Mouse (Mus musculus) midbrain, embryonic 14.5 days (tissue): ENCODE data around the gene Numb. TPM values are rescaled to one million over a fixed set of nuclear protein-coding genes. Genes with fewer than 3 reads are reported as not detected.

Experiments used
- ATAC-seq: fragments of 200-750 bp; cut with Nextera tagmentation; 2 replicates; pipeline ENCODE4 v1.8.0; 2017; ENCODE audit warnings: moderate number of reproducible peaks, moderate library complexity; ENCODE audit not compliant: low FRiP score, low TSS enrichment
- DNase-seq: peaks from one replicate; pipeline ENCODE4 v3.0.0-alpha.2; 2015
- H3K27ac ChIP-seq: fragments of 300-500 bp; sonication (generic); replicated peaks from 2 replicates; pipeline ENCODE4 v1.5.1; 2014; ENCODE audit warnings: mild to moderate bottlenecking, low read depth, low read length, moderate library complexity
- H3K27me3 ChIP-seq: fragments of 300-500 bp; sonication (generic); 2 replicates; pipeline ENCODE4 v1.6.1; 2014; ENCODE audit warnings: low read length, control low read depth, mixed read lengths; ENCODE audit not compliant: control insufficient read depth, insufficient read depth
- H3K36me3 ChIP-seq: fragments of 300-500 bp; sonication (generic); 2 replicates; pipeline ENCODE4 v1.6.1; 2014; ENCODE audit warnings: low read length, control low read depth; ENCODE audit not compliant: control insufficient read depth, insufficient read depth
- H3K4me1 ChIP-seq: fragments of 300-500 bp; sonication (generic); 2 replicates; pipeline ENCODE4 v1.6.1; 2014; ENCODE audit warnings: mild to moderate bottlenecking, antibody characterized with exemption, low read length, control low read depth; ENCODE audit not compliant: control insufficient read depth, insufficient read depth
- H3K4me2 ChIP-seq: fragments of 300-500 bp; sonication (generic); 2 replicates; pipeline ENCODE4 v1.6.1; 2014; ENCODE audit warnings: mild to moderate bottlenecking, low read length, moderate library complexity
- H3K4me3 ChIP-seq: fragments of 300-500 bp; sonication (generic); replicated peaks from 2 replicates; pipeline ENCODE4 v1.5.1; 2014; ENCODE audit warnings: low read depth, low read length
- H3K9ac ChIP-seq: fragments of 300-500 bp; sonication (generic); replicated peaks from 2 replicates; pipeline ENCODE4 v1.6.1; 2014; ENCODE audit warnings: mild to moderate bottlenecking, low read length, moderate library complexity
- H3K9me3 ChIP-seq: fragments of 300-500 bp; sonication (generic); 2 replicates; pipeline ENCODE4 v1.6.1; 2016; ENCODE audit warnings: low read length, control low read depth, mixed read lengths; ENCODE audit not compliant: control insufficient read depth
- WGBS: fragments of 180-500 bp; shearing (Covaris S2); extraction: QIAGEN DNeasy Blood & Tissue Kit; methylation state at CpG from one replicate; pipeline ENCODE4 v1.1.7; 2014; 5-methylcytosine and 5-hydroxymethylcytosine counted together
- polyA plus RNA-seq: library from polyadenylated mRNA; unstranded; fragments of >200 nt; fragmentation: Nextera tagmentation; extraction: Ambion mirVana; gene quantifications from 2 replicates; pipeline ENCODE4 v1.2.1, GENCODE M21; 2014

The Numb gene
- polyA plus RNA-seq, 1 experiment from 2014 or later = 20.6 TPM

DNA sequence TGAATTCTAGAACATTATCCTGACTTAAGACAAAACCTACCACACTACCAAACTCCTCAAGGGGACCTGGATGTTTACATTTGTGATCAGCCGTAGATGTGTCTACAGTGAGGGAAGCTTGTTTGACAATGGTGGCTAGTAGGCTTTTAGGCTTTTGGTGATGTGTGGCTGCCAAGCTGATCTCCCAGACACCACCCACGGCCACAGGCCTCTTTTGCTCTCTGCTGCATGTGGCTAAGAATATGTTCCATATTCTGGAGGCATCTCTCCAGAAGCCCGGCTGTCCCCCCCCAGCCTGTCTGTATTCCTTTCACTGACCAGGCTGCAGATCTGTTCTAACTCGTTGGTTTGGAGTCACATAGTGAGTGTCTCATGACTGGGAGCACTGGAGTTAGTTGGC is 131.0 kb downstream of the Numb start:
- Histone ChIP-seq H3K9me3 (no peaks in the 10 kb centered on the region), H3K4me1 (no peaks in the 10 kb centered on the region), H3K27me3 (no peaks in the 10 kb centered on the region), H3K36me3 (peaks cover 30% of the 10 kb centered on the region), H3K4me2 (no peak overlapping the region), H3K4me3 (no peak overlapping the region), H3K27ac (no peak overlapping the region), H3K9ac (no peak overlapping the region)
- DNase-seq (no peak), ATAC-seq (no peak)
- 88% methylated on average over 4 of the region's 4 CpGs for WGBS

GRCm38 (mm10) chr12:83789781-83790140 is 132.0 kb downstream of the Numb start:
- H3K9ac ChIP-seq = no peak overlapping the region
- DNase-seq = no peak
- peaks cover 20% of the 10 kb centered on the region for H3K36me3 ChIP-seq
- H3K9me3 ChIP-seq = no peaks in the 10 kb centered on the region
- H3K4me1 ChIP-seq = no peaks in the 10 kb centered on the region
- H3K4me2 ChIP-seq = no peak overlapping the region
- no peak overlapping the region for H3K27ac ChIP-seq
- 41% methylated on average over 4 of the region's 4 CpGs for WGBS
- H3K27me3 ChIP-seq = no peaks in the 10 kb centered on the region
- ATAC-seq = no peak
- no peak overlapping the region for H3K4me3 ChIP-seq

- H3K27ac ChIP-seq = no peak overlapping the region
- peaks cover 16% of the 10 kb centered on the region for H3K36me3 ChIP-seq
- H3K4me3 ChIP-seq = no peak overlapping the region
- 86% methylated on average over 17 of the region's 17 CpGs for WGBS
- DNase-seq = no peak
- ATAC-seq = no peak
- no peak overlapping the region for H3K9ac ChIP-seq
- no peak overlapping the region for H3K4me2 ChIP-seq
- H3K27me3 ChIP-seq = no peaks in the 10 kb centered on the region
- no peaks in the 10 kb centered on the region for H3K4me1 ChIP-seq
- H3K9me3 ChIP-seq = no peaks in the 10 kb centered on the region
These were observed 132.5 kb downstream of the Numb start for GRCm38 (mm10) chr12:83789051-83789780.

GRCm38 (mm10) chr12:83785305-83785704 is 136.4 kb downstream of the Numb start:
- no peak for ATAC-seq
- 61% methylated on average over 4 of the region's 4 CpGs for WGBS
- H3K4me2 ChIP-seq = no peak overlapping the region
- no peak overlapping the region for H3K9ac ChIP-seq
- no peaks in the 10 kb centered on the region for H3K4me1 ChIP-seq
- no peaks in the 10 kb centered on the region for H3K36me3 ChIP-seq
- DNase-seq = no peak
- H3K9me3 ChIP-seq = no peaks in the 10 kb centered on the region
- no peak overlapping the region for H3K27ac ChIP-seq
- H3K27me3 ChIP-seq = no peaks in the 10 kb centered on the region
- H3K4me3 ChIP-seq = no peak overlapping the region

GRCm38 (mm10) chr12:83782669-83783068 is 139.1 kb downstream of the Numb start:
- no peak overlapping the region for H3K9ac ChIP-seq
- no peaks in the 10 kb centered on the region for H3K9me3 ChIP-seq
- no peak overlapping the region for H3K4me3 ChIP-seq
- no peaks in the 10 kb centered on the region for H3K4me1 ChIP-seq
- ATAC-seq (no peak), DNase-seq (no peak)
- H3K27ac ChIP-seq = no peak overlapping the region
- 85% methylated on average over 10 of the region's 10 CpGs for WGBS
- no peak overlapping the region for H3K4me2 ChIP-seq
- no peaks in the 10 kb centered on the region for H3K27me3 ChIP-seq
- no peaks in the 10 kb centered on the region for H3K36me3 ChIP-seq

GRCm38 (mm10) chr12:83781640-83782278 is 140.0 kb downstream of the Numb start:
- H3K4me1 ChIP-seq = no peaks in the 10 kb centered on the region
- no peak overlapping the region for H3K4me2 ChIP-seq
- H3K9me3 ChIP-seq = no peaks in the 10 kb centered on the region
- H3K27ac ChIP-seq = no peak overlapping the region
- H3K27me3 ChIP-seq = no peaks in the 10 kb centered on the region
- no peaks in the 10 kb centered on the region for H3K36me3 ChIP-seq
- no peak overlapping the region for H3K4me3 ChIP-seq
- no peak overlapping the region for H3K9ac ChIP-seq
- ATAC-seq (no peak), DNase-seq (no peak)
- WGBS = 72% methylated on average over 23 of the region's 23 CpGs

- ATAC-seq = no peak
- Histone ChIP-seq H3K4me2 (no peak overlapping the region), H3K27ac (no peak overlapping the region), H3K4me3 (no peak overlapping the region), H3K4me1 (no peaks in the 10 kb centered on the region), H3K9ac (no peak overlapping the region), H3K9me3 (no peaks in the 10 kb centered on the region), H3K27me3 (no peaks in the 10 kb centered on the region), H3K36me3 (no peaks in the 10 kb centered on the region)
- no peak for DNase-seq
- WGBS = 74% methylated on average over 7 of the region's 7 CpGs
These were observed 140.5 kb downstream of the Numb start for GRCm38 (mm10) chr12:83781204-83781603.

DNA sequence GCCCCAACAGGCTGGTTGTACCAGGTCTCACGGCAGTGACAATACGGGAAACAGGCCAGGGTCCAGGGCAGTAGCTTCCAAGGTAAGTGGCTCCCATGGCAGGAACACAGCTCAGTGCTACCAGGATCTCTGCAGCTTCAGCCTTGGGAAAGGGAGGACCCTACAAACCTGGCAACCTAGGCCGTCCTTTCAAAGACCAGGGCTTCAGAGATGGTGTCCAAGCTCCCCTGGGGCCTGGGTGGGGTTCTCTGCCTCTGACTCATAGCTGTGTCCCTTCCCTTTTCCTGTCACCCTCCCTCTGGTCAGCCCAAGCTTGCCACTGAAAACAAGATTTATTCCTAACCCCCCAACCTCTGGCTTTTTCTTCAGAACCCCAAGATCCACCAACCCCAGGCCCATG is 141.6 kb downstream of the Numb start:
- Histone ChIP-seq H3K36me3 (no peaks in the 10 kb centered on the region), H3K27me3 (no peaks in the 10 kb centered on the region), H3K4me3 (no peak overlapping the region), H3K4me2 (no peak overlapping the region), H3K27ac (no peak overlapping the region), H3K9me3 (no peaks in the 10 kb centered on the region), H3K9ac (no peak overlapping the region), H3K4me1 (no peaks in the 10 kb centered on the region)
- ATAC-seq (no peak), DNase-seq (no peak)
- WGBS = 92% methylated on average over 3 of the region's 3 CpGs

GRCm38 (mm10) chr12:83776766-83777165 is 145.0 kb downstream of the Numb start:
- Histone ChIP-seq H3K4me1 (no peaks in the 10 kb centered on the region), H3K27ac (no peak overlapping the region), H3K4me2 (no peak overlapping the region), H3K4me3 (no peak overlapping the region), H3K9me3 (no peaks in the 10 kb centered on the region), H3K36me3 (no peaks in the 10 kb centered on the region), H3K9ac (no peak overlapping the region), H3K27me3 (no peaks in the 10 kb centered on the region)
- no peak for ATAC-seq
- 85% methylated on average over 7 of the region's 7 CpGs for WGBS
- DNase-seq = no peak
